Mouse (Mus musculus) Patski (cell line): Measurements from ENCODE around the gene Trappc4. TPM values are rescaled to one million over a fixed set of nuclear protein-coding genes. Genes with fewer than 3 reads are reported as not detected.
A peak's percentile ranks its signal among the peaks of the same experiment; 100 is the strongest.
"Not testable (repeated sequence)": the region's sequence is repeated elsewhere in the genome, so short reads cannot be mapped to it uniquely, and the experiment has no call there.

Source experiments
- ATAC-seq: fragments of 100-300 bp; one replicate; pipeline ENCODE4 v1.8.0; 2021
- CTCF ChIA-PET: fragments of 350-600 bp; sonication (Branson Sonifier 250); formaldehyde crosslinking; loops from one replicate; lab custom pipeline; 2022; ENCODE audit warnings: inconsistent platforms; lab: Charles Lee
- POLR2A ChIA-PET: fragments of 350-600 bp; sonication (Branson Sonifier 250); formaldehyde crosslinking; loops from one replicate; lab custom pipeline; 2022; ENCODE audit warnings: antibody characterized with exemption, inconsistent platforms; lab: Charles Lee
- DNase-seq: peaks from one replicate; pipeline ENCODE4 v3.0.0-alpha.2; 2011; ENCODE audit warnings: low read depth, low spot score
- H3K27me3 ChIP-seq: fragments of 371-371 bp; one replicate; pipeline ENCODE4 v1.5.1; 2021
- CTCF ChIP-seq: fragments of 100-300 bp; IDR thresholded peaks from one replicate; pipeline ENCODE4 v1.5.1; 2021
- in situ Hi-C: fragments of 300-500 bp; cut with MboI; formaldehyde crosslinking; loops from 3 replicates; pipeline ENCODE4 v1.11.1; 2018; ENCODE audit warnings: low pct_unique_long_range_greater_than_20kb, mixed read lengths
- polyA plus RNA-seq: library from polyadenylated mRNA; unstranded; gene quantifications from one replicate; pipeline ENCODE4 v1.2.3, GENCODE M21; 2021

Trappc4 gene
- polyA plus RNA-seq, 1 experiment from 2014 or later = 66.3 TPM

DNA sequence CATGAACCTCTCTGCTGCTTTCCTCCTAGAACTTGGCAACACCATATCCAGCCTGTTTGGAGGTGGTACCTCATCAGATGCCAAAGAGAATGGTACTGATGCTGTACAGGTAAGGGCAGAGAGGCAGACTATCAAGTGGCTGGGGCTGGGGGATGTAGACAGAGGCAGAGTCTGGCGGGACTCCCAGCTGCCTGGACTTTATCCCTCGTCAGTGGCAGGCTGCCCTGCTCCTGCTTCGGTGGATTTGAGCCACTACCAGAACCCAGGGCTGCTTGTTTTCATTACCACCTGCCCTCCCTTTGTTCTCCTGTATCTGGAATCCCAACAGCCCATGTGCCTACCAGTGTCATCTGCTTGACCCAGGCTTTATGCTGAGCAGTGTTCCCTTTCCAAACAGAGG lies 20.2 kb downstream of the Trappc4 start:
- TF ChIP-seq CTCF = no peak
- ChIA-PET CTCF (no interaction called here), POLR2A (no interaction called here)
- H3K27me3 ChIP-seq = no peaks in the 10 kb centered on the region
- DNase-seq (no peak), ATAC-seq (no peak)
- in situ Hi-C loops = no loop called here

- no peaks in the 10 kb centered on the region for H3K27me3 ChIP-seq
- CTCF ChIA-PET = interaction anchor here (0.6 kb wide), 1 partner anchor 27 kb away, joined by 3 read pairs; no protein-coding TSS in a partner anchor
- POLR2A ChIA-PET = no interaction called here
- in situ Hi-C loops = no loop called here
- DNase-seq (no peak), ATAC-seq (no peak)
- TF ChIP-seq CTCF = no peak
Observed at GRCm38 (mm10) chr9:44384596-44384995, 22.8 kb downstream of the Trappc4 start.

GRCm38 (mm10) chr9:44379862-44380261 lies 27.5 kb downstream of the Trappc4 start:
- ChIA-PET POLR2A (interaction anchor here (1.3 to 1.9 kb wide), 3 partner anchors 9 to 45 kb away, joined by 5 to 7 read pairs (median 7); partner anchors contain the start of genes H2afx and Vps11), CTCF (interaction anchor here (1.2 to 2.0 kb wide), 3 partner anchors 9 to 18 kb away, joined by 3 to 6 read pairs (median 6); partner anchors contain the start of gene Vps11)
- in situ Hi-C loops = no loop called here
- H3K27me3 ChIP-seq = no peaks in the 10 kb centered on the region
- DNase-seq (no peak), ATAC-seq (peak; percentile 1)
- no peak for TF ChIP-seq CTCF

- no peaks in the 10 kb centered on the region for H3K27me3 ChIP-seq
- no peak for TF ChIP-seq CTCF
- peak; percentile 77 for DNase-seq
- ATAC-seq = peak; percentile 93
- in situ Hi-C loops = no loop called here
- CTCF ChIA-PET = interaction anchor here (1.2 to 2.0 kb wide), 3 partner anchors 9 to 17 kb away, joined by 3 to 6 read pairs (median 6); partner anchors contain the start of gene Vps11
- POLR2A ChIA-PET = interaction anchor here (0.7 to 1.9 kb wide), 6 partner anchors 10 to 58 kb away, joined by 3 to 7 read pairs (median 4); partner anchors contain the start of genes H2afx and Vps11
Observed at GRCm38 (mm10) chr9:44379054-44379834, 28.2 kb downstream of the Trappc4 start, which contains the start of gene Hyou1. Gene Hyou1 (plus strand): TSS chr9:44379490.

DNA sequence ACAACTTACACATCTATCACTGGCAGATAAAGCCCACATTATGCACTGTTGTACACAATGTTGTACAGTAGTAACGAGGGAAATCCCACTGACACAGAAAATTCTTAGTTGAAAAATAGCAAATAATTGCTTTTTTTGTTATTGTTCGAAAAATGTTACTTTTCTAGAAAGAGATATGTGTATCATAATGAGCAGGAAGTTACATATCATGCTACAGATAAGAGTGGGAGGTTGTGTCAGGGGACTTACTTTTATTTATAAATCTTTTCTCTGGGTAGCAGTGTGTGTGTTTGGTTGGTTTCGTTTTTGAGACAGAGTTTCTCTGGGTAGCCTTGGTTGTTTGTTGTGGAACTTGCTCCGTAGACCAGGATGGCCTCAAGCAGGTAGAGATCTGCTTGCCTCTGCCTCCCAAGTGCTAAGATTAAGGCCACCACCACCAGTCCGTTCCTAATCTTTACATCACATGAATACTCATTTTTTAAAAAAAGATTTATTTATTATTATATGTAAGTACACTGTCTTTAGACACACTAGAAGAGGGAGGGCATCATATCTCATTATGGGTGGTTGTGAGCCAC lies 29.2 kb downstream of the Trappc4 start:
- ChIA-PET POLR2A (interaction anchor here (0.7 to 0.8 kb wide), 3 partner anchors 17 to 57 kb away, joined by 3 read pairs; partner anchors contain the start of gene Vps11), CTCF (interaction anchor here (1.2 to 2.9 kb wide), 2 partner anchors 14 to 16 kb away, joined by 3 to 9 read pairs; partner anchors contain the start of gene Vps11)
- ATAC-seq (no peak), DNase-seq (no peak)
- in situ Hi-C loops = no loop called here
- H3K27me3 ChIP-seq = no peaks in the 10 kb centered on the region
- TF ChIP-seq CTCF = no peak

- ATAC-seq, DNase-seq, in situ Hi-C loops, POLR2A ChIA-PET, H3K27me3 ChIP-seq: not testable (repeated sequence)
- CTCF ChIA-PET = interaction anchor here (2.9 kb wide), 1 partner anchor 15 kb away, joined by 9 read pairs; the partner anchor contains the start of gene Vps11
Observed at GRCm38 (mm10) chr9:44377335-44377734, 30.1 kb downstream of the Trappc4 start.

GRCm38 (mm10) chr9:44376141-44376540 lies 31.3 kb downstream of the Trappc4 start:
- ChIA-PET POLR2A (no interaction called here), CTCF (interaction anchor here (1.1 to 2.9 kb wide), 2 partner anchors 12 to 14 kb away, joined by 3 to 9 read pairs; partner anchors contain the start of gene Vps11)
- TF ChIP-seq CTCF = no peak
- DNase-seq = no peak
- no peak for ATAC-seq
- in situ Hi-C loops = no loop called here
- H3K27me3 ChIP-seq = no peaks in the 10 kb centered on the region

DNA sequence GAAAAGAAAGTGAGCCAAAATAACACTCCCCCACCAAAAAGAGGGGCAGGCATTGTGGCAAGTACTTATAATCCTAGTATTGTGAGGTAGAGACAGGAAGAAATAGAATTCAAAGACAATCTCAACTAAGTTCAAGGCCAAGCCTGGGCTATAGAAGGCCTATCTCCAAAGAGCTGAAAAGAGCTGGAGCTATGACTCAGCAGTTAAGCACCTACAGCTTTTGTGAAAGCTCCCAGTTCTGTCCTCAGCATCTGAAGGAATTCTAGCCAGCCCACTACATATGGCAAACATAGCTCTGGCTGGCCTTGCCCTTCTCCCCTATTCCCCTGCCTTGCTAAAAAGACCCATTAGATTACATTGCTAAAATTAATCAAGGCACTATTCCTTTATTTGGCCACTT lies 34.0 kb downstream of the Trappc4 start:
- ChIA-PET CTCF (interaction anchor here (1.3 kb wide), 1 partner anchor 9 kb away, joined by 9 read pairs; no protein-coding TSS in a partner anchor), POLR2A (no interaction called here)
- in situ Hi-C loops = no loop called here

GRCm38 (mm10) chr9:44364480-44364879 lies 42.9 kb downstream of the Trappc4 start:
- in situ Hi-C loops = no loop called here
- ChIA-PET CTCF (interaction anchor here (1.0 to 1.5 kb wide), 6 partner anchors 9 to 24 kb away, joined by 3 to 9 read pairs (median 3); partner anchors contain the start of gene Hyou1), POLR2A (no interaction called here)
- no peak for ATAC-seq
- no peak for DNase-seq
- peak; percentile 83 for TF ChIP-seq CTCF
- H3K27me3 ChIP-seq = no peaks in the 10 kb centered on the region

More for the DNA sequence above, 34.0 kb downstream of the Trappc4 start:
- no peak for ATAC-seq
- no peak for DNase-seq
- no peaks in the 10 kb centered on the region for H3K27me3 ChIP-seq
- TF ChIP-seq CTCF = no peak

- H3K27me3 ChIP-seq, in situ Hi-C loops, DNase-seq, ATAC-seq: not testable (repeated sequence)
- TF ChIP-seq CTCF = peak; percentile 44
- CTCF ChIA-PET = interaction anchor here (0.8 to 2.1 kb wide), 12 partner anchors 15 to 232 kb away, joined by 3 to 9 read pairs (median 4); partner anchors contain the start of genes Cbl, Hmbs, Hyou1 and Rps25
- POLR2A ChIA-PET = interaction anchor here (1.2 to 1.8 kb wide), 2 partner anchors 17 to 18 kb away, joined by 3 to 7 read pairs; partner anchors contain the start of gene Hyou1
Observed at GRCm38 (mm10) chr9:44361931-44362330, 45.5 kb downstream of the Trappc4 start.
